Mouse (Mus musculus) liver, postnatal 0 days (tissue): ENCODE measurements at regions not wholly inside any gene's neighbourhood (a gene's known extent, or its start where the extent isn't known, plus 50 kb on each side); places are given as distances from the start of the nearest gene placed in this dataset.

ENCODE experiments used
- CTCF ChIP-seq: sonication (generic); IDR thresholded peaks from 2 replicates; pipeline ENCODE4 v1.5.1; 2016; ENCODE audit warnings: antibody characterized with exemption, low read depth
- EP300 ChIP-seq: IDR thresholded peaks from 2 replicates; pipeline ENCODE4 v1.6.1; 2016; ENCODE audit warnings: antibody characterized with exemption, low read depth, mild to moderate bottlenecking

DNA sequence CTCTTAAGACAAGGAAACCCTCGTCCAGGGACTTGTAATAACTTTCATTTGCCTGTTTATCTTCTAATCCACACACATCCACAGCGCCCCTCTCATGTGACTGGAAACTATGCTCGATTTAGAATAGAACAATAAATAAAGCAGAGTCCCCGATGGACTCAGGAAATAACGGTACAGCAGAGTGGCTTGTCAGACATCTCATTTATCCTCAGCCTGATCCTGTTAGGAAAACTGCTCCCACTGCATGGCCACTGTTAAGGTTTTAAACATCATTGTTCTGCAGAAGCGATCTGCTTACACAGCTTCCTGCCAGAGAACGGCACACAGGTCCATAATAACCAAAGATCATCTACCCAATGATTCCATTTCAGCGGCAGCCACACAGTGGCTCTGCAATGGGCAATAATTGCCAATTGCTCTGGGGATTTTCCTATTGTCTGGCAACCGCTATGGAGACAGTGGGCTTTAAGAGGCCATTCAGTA lies 84.8 kb upstream of the Mdm1 start:
- TF ChIP-seq CTCF = no peak
- no peak for TF ChIP-seq EP300
